ENCODE assay signal across 9 mouse cellular contexts in genomic region chr13:100843016-100843725, GRCm38 (mm10). TPM values are rescaled to one million over a fixed set of nuclear protein-coding genes. Genes with fewer than 3 reads are reported as not detected.
DNase-seq lines count a peak whose midpoint lies in the region; ATAC-seq and TF ChIP-seq lines count a peak whose summit lies in the region.
"Had no signal": no experiment of that assay in that cellular context is flagged by ENCODE, and none has a peak within 500 bp of the region (broad histone marks: within the 10 kb centered on the region; RNA-seq: fewer than 3 reads in every experiment).

No protein-coding gene starts in this region.

- peak overlapping the region; percentile 83 for H3K4me3 ChIP-seq in megakaryocyte, embryonic 14.5 days (replicated peaks)
- no peak overlapping the region for H3K4me3 ChIP-seq in kidney, postnatal 0 days (replicated peaks; ENCODE audit: low read depth, low read length)
- H3K4me3 ChIP-seq in stomach, embryonic 16.5 days (replicated peaks; ENCODE audit: low read length), result no peak overlapping the region
- H3K4me3 ChIP-seq: embryonic facial prominence, embryonic 12.5 days had no signal

- H3K9me3 ChIP-seq in megakaryocyte, embryonic 14.5 days, result peaks cover 5% of the 10 kb centered on the region; the same call in 1 of the 2 replicates
- no peaks in the 10 kb centered on the region for H3K9me3 ChIP-seq in kidney, postnatal 0 days (replicated peaks; ENCODE audit: low read length)
- H3K9me3 ChIP-seq in stomach, embryonic 16.5 days (replicated peaks; ENCODE audit: control insufficient read depth, low read length), result 0 out of 2 replicates have a peak, but pooled peaks cover 6% of the 10 kb centered on the region

- no peak for ATAC-seq in megakaryocyte, adult 5-6 weeks (ENCODE audit: poor library complexity, severe bottlenecking)
- peak; percentile 27; the same call in 1 of the 2 replicates for ATAC-seq in granulocyte monocyte progenitor cell, adult 5-6 weeks (replicated peaks; ENCODE audit: poor library complexity, severe bottlenecking)
- peak; percentile 64 for ATAC-seq in kidney, postnatal 0 days (replicated peaks; ENCODE audit: low FRiP score, low read depth)
- peak; percentile 73 for ATAC-seq in stomach, embryonic 16.5 days (ENCODE audit: insufficient read depth, low FRiP score)

- no peak overlapping the region for H3K9ac ChIP-seq in kidney, postnatal 0 days (ENCODE audit: low read depth, low read length)
- no peak overlapping the region for H3K9ac ChIP-seq in stomach, embryonic 16.5 days (ENCODE audit: low read length)
- H3K9ac ChIP-seq: embryonic facial prominence, embryonic 12.5 days had no signal

- WGBS in kidney, postnatal 0 days, result 37% methylated on average over 7 of the region's 7 CpGs
- WGBS in stomach, embryonic 16.5 days, result 59% methylated on average over 7 of the region's 7 CpGs

- H3K4me1 ChIP-seq in megakaryocyte, embryonic 14.5 days, result peaks cover 28% of the 10 kb centered on the region
- no peaks in the 10 kb centered on the region for H3K4me1 ChIP-seq in kidney, postnatal 0 days (replicated peaks; ENCODE audit: insufficient read depth, low read length)
- no peaks in the 10 kb centered on the region; the same call in 1 of the 2 replicates for H3K4me1 ChIP-seq in stomach, embryonic 16.5 days (ENCODE audit: control insufficient read depth, insufficient read depth, low read length)
- H3K4me1 ChIP-seq: embryonic facial prominence, embryonic 12.5 days had no signal

- TF ChIP-seq CTCF in kidney, postnatal 0 days (IDR thresholded peaks at IDR 0.05; ENCODE audit: low read depth), result no peak

- no peak overlapping the region for H3K27ac ChIP-seq in kidney, postnatal 0 days
- H3K27ac ChIP-seq in stomach, embryonic 16.5 days (ENCODE audit: low read length), result no peak overlapping the region
- H3K27ac ChIP-seq: embryonic facial prominence, embryonic 12.5 days had no signal

- no peaks in the 10 kb centered on the region for H3K27me3 ChIP-seq in megakaryocyte, embryonic 14.5 days (replicated peaks)
- no peaks in the 10 kb centered on the region for H3K27me3 ChIP-seq in kidney, postnatal 0 days (ENCODE audit: insufficient read depth, low read length)
- H3K27me3 ChIP-seq in stomach, embryonic 16.5 days (ENCODE audit: control insufficient read depth, insufficient read depth, low read length), result no peaks in the 10 kb centered on the region
- H3K27me3 ChIP-seq: embryonic facial prominence, embryonic 12.5 days had no signal

- no peak overlapping the region for H3K4me2 ChIP-seq in kidney, postnatal 0 days (ENCODE audit: low read length)
- H3K4me2 ChIP-seq in stomach, embryonic 16.5 days (ENCODE audit: low read depth, low read length), result no peak overlapping the region
- H3K4me2 ChIP-seq: embryonic facial prominence, embryonic 12.5 days had no signal

- H3K36me3 ChIP-seq in megakaryocyte, embryonic 14.5 days (replicated peaks; ENCODE audit: low read length), result no peaks in the 10 kb centered on the region
- H3K36me3 ChIP-seq in kidney, postnatal 0 days (ENCODE audit: insufficient read depth, low read length), result no peaks in the 10 kb centered on the region
- H3K36me3 ChIP-seq in stomach, embryonic 16.5 days (ENCODE audit: control insufficient read depth, insufficient read depth, low read length), result no peaks in the 10 kb centered on the region
- H3K36me3 ChIP-seq: embryonic facial prominence, embryonic 12.5 days had no signal

- DNase-seq in kidney, postnatal 0 days (ENCODE audit: low spot score), result peak; percentile 46
- no peak for DNase-seq in thymus, postnatal 14 days
- DNase-seq in layer of hippocampus, adult 8-10 months (ENCODE audit: low spot score in 2 of 2), result no peak
- no peak for DNase-seq in right cerebral cortex, adult 2 months (ENCODE audit: low spot score in 2 of 2)

RNA-seq across cellular contexts. Expression of gene Slc30a5, which starts 9.9 kb away (rescaled TPM):
- polyA plus RNA-seq in megakaryocyte, embryonic 14.5 days (2012; ENCODE audit: insufficient read depth, low replicate concordance), result 2.0 and 2.3 TPM in 2 replicates
- 73.0 and 85.6 TPM in 2 replicates for total RNA-seq in megakaryocyte, adult 5-6 weeks (2015)
- 75.7 and 78.5 TPM in 2 replicates for total RNA-seq in megakaryocyte, adult 5-6 weeks (2017)
- 97.0 and 97.9 TPM in 2 replicates for total RNA-seq in granulocyte monocyte progenitor cell, adult 5-6 weeks (2014; fragmentation: Nextera tagmentation)
- total RNA-seq in granulocyte monocyte progenitor cell, adult 5-6 weeks (2017), result 96.8 and 111 TPM in 2 replicates
- 53.0 and 54.5 TPM in 2 replicates for polyA plus RNA-seq in kidney, postnatal 0 days (2015; fragmentation: Nextera tagmentation; extraction: Ambion mirVana)
- 47.3 and 53.7 TPM in 2 replicates for polyA plus RNA-seq in stomach, embryonic 16.5 days (2015; fragmentation: Nextera tagmentation; extraction: Ambion mirVana)
- 10 to 100 TPM; 35.5 to 39.0 (median 37.7) TPM for total RNA-seq in layer of hippocampus, adult 8-10 months (2022)

RNA-seq across cellular contexts. Expression of gene Ccnb1, which starts 56.8 kb away (rescaled TPM):
- polyA plus RNA-seq in megakaryocyte, embryonic 14.5 days (2012; ENCODE audit: insufficient read depth, low replicate concordance), result 3.9 TPM in 1 of 2 replicates, not detected in the other
- 133 and 142 TPM in 2 replicates for total RNA-seq in megakaryocyte, adult 5-6 weeks (2015)
- total RNA-seq in megakaryocyte, adult 5-6 weeks (2017), result 188 and 197 TPM in 2 replicates
- total RNA-seq in granulocyte monocyte progenitor cell, adult 5-6 weeks (2014; fragmentation: Nextera tagmentation), result 26.8 and 43.5 TPM in 2 replicates
- 231 and 274 TPM in 2 replicates for total RNA-seq in granulocyte monocyte progenitor cell, adult 5-6 weeks (2017)
- 101 and 103 TPM in 2 replicates for polyA plus RNA-seq in kidney, postnatal 0 days (2015; fragmentation: Nextera tagmentation; extraction: Ambion mirVana)
- 173 and 187 TPM in 2 replicates for polyA plus RNA-seq in stomach, embryonic 16.5 days (2015; fragmentation: Nextera tagmentation; extraction: Ambion mirVana)
- total RNA-seq in layer of hippocampus, adult 8-10 months (2022), result 1 to 10 TPM in 1 of 4 experiments, under 1 TPM in 3; 0.34 to 1.2 (median 0.40) TPM

Comparison
In these comparisons a context has a peak if more than half of its experiments do, and no peak if none do; other contexts are left out.
1. RNA of gene Ccnb1, which starts 56.8 kb away (total RNA-seq): 26.8 to 274 TPM in granulocyte monocyte progenitor cell, adult 5-6 weeks and 133 to 197 TPM in megakaryocyte, adult 5-6 weeks; 0.34 to 1.2 TPM in layer of hippocampus, adult 8-10 months; every median in the first group is over 10 times any median in the second.